Mouse (Mus musculus): ENCODE measurements around the gene Mafk.

Gene Mafk

GRCm38 (mm10) chr5:139796900-139797299 is 5.6 kb downstream of the Mafk start:
- peak; percentile 48 for DNase-seq (ENCODE audit: low spot score)

- DNase-seq (ENCODE audit: low spot score) = peak; percentile 92
These were observed 6.3 kb downstream of the Mafk start for GRCm38 (mm10) chr5:139797473-139798167.

- DNase-seq (ENCODE audit: low spot score) = no peak
These were observed 7.0 kb downstream of the Mafk start for GRCm38 (mm10) chr5:139798168-139798900.

- no peak for DNase-seq (ENCODE audit: low spot score)
These were observed 7.7 kb downstream of the Mafk start for GRCm38 (mm10) chr5:139799041-139799440.

- DNase-seq (ENCODE audit: low spot score) = no peak
These were observed 8.7 kb downstream of the Mafk start for GRCm38 (mm10) chr5:139799801-139800590.

GRCm38 (mm10) chr5:139801231-139801630 is 9.9 kb downstream of the Mafk start:
- no peak for DNase-seq (ENCODE audit: low spot score)

GRCm38 (mm10) chr5:139801880-139802279 is 10.6 kb downstream of the Mafk start:
- no peak for DNase-seq (ENCODE audit: low spot score)

GRCm38 (mm10) chr5:139803165-139803564 is 11.9 kb downstream of the Mafk start:
- DNase-seq (ENCODE audit: low spot score) = no peak

- peak; percentile 79 for DNase-seq (ENCODE audit: low spot score)
These were observed 12.3 kb downstream of the Mafk start for GRCm38 (mm10) chr5:139803601-139804102.

GRCm38 (mm10) chr5:139804107-139804551 is 12.8 kb downstream of the Mafk start:
- no peak for DNase-seq (ENCODE audit: low spot score)

- DNase-seq (ENCODE audit: low spot score) = no peak
These were observed 13.3 kb downstream of the Mafk start for GRCm38 (mm10) chr5:139804573-139805111.

GRCm38 (mm10) chr5:139805924-139806323 is 14.6 kb downstream of the Mafk start:
- DNase-seq (ENCODE audit: low spot score) = no peak

GRCm38 (mm10) chr5:139809397-139809796 is 18.1 kb downstream of the Mafk start:
- DNase-seq (ENCODE audit: low spot score) = no peak

GRCm38 (mm10) chr5:139811677-139812397 is 20.5 kb downstream of the Mafk start:
- DNase-seq (ENCODE audit: low spot score) = no peak

- DNase-seq (ENCODE audit: low spot score) = no peak
These were observed 21.2 kb downstream of the Mafk start for GRCm38 (mm10) chr5:139812398-139813125.

GRCm38 (mm10) chr5:139813126-139813490 is 21.8 kb downstream of the Mafk start:
- DNase-seq (ENCODE audit: low spot score) = no peak

- DNase-seq (ENCODE audit: low spot score) = no peak
These were observed 22.7 kb downstream of the Mafk start for GRCm38 (mm10) chr5:139813963-139814381.

- no peak for DNase-seq (ENCODE audit: low spot score)
These were observed 24.7 kb downstream of the Mafk start for GRCm38 (mm10) chr5:139815964-139816363.

- no peak for DNase-seq (ENCODE audit: low spot score)
These were observed 25.1 kb downstream of the Mafk start for GRCm38 (mm10) chr5:139816445-139816844.

- DNase-seq (ENCODE audit: low spot score) = peak; percentile 41
These were observed 26.0 kb downstream of the Mafk start for GRCm38 (mm10) chr5:139817292-139817691.

- DNase-seq (ENCODE audit: low spot score) = no peak
These were observed 26.7 kb downstream of the Mafk start for GRCm38 (mm10) chr5:139818056-139818455.
